Mouse (Mus musculus) MEL (cell line): ENCODE measurements around the gene Sort1.

Experiments
- CTCF ChIP-seq, 3 experiments: IDR thresholded peaks in 2 of 3; conservative IDR thresholded peaks in 1 of 3; 2 replicates each; pipeline ENCODE4 v1.5.1; 2011 to 2012; ENCODE audit warnings: low read length in 3 of 3, low read depth in 2 of 3, mild to moderate bottlenecking in 2 of 3, improper control_type of control experiment in 1 of 3, inconsistent platforms in 1 of 3, mixed read lengths in 1 of 3, moderate library complexity in 1 of 3; ENCODE audit not compliant: control insufficient read depth in 1 of 3, insufficient read depth in 1 of 3, poor library complexity in 1 of 3, severe bottlenecking in 1 of 3
- EP300 ChIP-seq, 2 experiments: IDR thresholded peaks; 2 replicates each; pipeline ENCODE4 v1.6.1; 2011; ENCODE audit warnings: improper control_type of control experiment in 2 of 2, low read length in 2 of 2, low read depth in 1 of 2, mild to moderate bottlenecking in 1 of 2
- GATA1 ChIP-seq: IDR thresholded peaks from 2 replicates; pipeline ENCODE4 v1.6.1; 2011; ENCODE audit warnings: low read depth, low read length, improper control_type of control experiment
- MAFK ChIP-seq: IDR thresholded peaks from 2 replicates; pipeline ENCODE4 v1.6.1; 2011; ENCODE audit warnings: low read depth, mild to moderate bottlenecking, low read length, improper control_type of control experiment, borderline replicate concordance
- MAX ChIP-seq: IDR thresholded peaks from 2 replicates; pipeline ENCODE4 v1.6.1; 2011; ENCODE audit warnings: low read length, improper control_type of control experiment
- MAZ ChIP-seq: IDR thresholded peaks from 2 replicates; pipeline ENCODE4 v1.6.1; 2012; ENCODE audit warnings: low read depth, mild to moderate bottlenecking, inconsistent platforms, low read length, improper control_type of control experiment
- MYC ChIP-seq: IDR thresholded peaks from 2 replicates; pipeline ENCODE4 v1.6.1; 2011; ENCODE audit warnings: low read depth, mild to moderate bottlenecking, low read length, improper control_type of control experiment, moderate library complexity
- NRF1 ChIP-seq: IDR thresholded peaks from 2 replicates; pipeline ENCODE4 v1.6.1; 2014; ENCODE audit warnings: low read depth, mild to moderate bottlenecking, inconsistent platforms, low read length, improper control_type of control experiment, moderate library complexity; ENCODE audit not compliant: poor library complexity, insufficient read depth, severe bottlenecking
- POLR2A ChIP-seq, 2 experiments: IDR thresholded peaks; 2 replicates each; pipeline ENCODE4 v1.6.1; 2011 to 2012; ENCODE audit warnings: low read length in 2 of 2, mild to moderate bottlenecking in 2 of 2, control low read depth in 1 of 2, improper control_type of control experiment in 1 of 2, low read depth in 1 of 2, moderate library complexity in 1 of 2; ENCODE audit not compliant: control insufficient read depth in 1 of 2, insufficient read depth in 1 of 2, poor library complexity in 1 of 2
- SMC3 ChIP-seq: IDR thresholded peaks from 2 replicates; pipeline ENCODE4 v1.6.1; 2011; ENCODE audit warnings: low read depth, low read length, improper control_type of control experiment
- TAL1 ChIP-seq: IDR thresholded peaks from 2 replicates; pipeline ENCODE4 v1.6.1; 2012; ENCODE audit warnings: mild to moderate bottlenecking, inconsistent platforms, low read length, moderate library complexity, mixed read lengths
- TBP ChIP-seq: IDR thresholded peaks from 2 replicates; pipeline ENCODE4 v1.8.0; 2011; ENCODE audit warnings: low read depth, low read length, improper control_type of control experiment
- USF2 ChIP-seq, 2 experiments: IDR thresholded peaks; 2 replicates each; pipeline ENCODE4 v1.6.1; 2011 to 2012; ENCODE audit warnings: improper control_type of control experiment in 2 of 2, low read length in 2 of 2, borderline replicate concordance in 1 of 2, inconsistent platforms in 1 of 2, low read depth in 1 of 2, mild to moderate bottlenecking in 1 of 2; ENCODE audit not compliant: insufficient read depth in 1 of 2
- ZNF384 ChIP-seq: IDR thresholded peaks from 2 replicates; pipeline ENCODE4 v1.6.1; 2012; ENCODE audit warnings: low read depth, mild to moderate bottlenecking, inconsistent platforms, low read length, improper control_type of control experiment

- TF ChIP-seq EP300 (IDR thresholded peaks at IDR 0.05; ENCODE audit: low read depth in 1 of 2, low read length in 2 of 2) (no peak), POLR2A (IDR thresholded peaks at IDR 0.05; ENCODE audit: control insufficient read depth in 1 of 2, insufficient read depth in 1 of 2, low read depth in 1 of 2, low read length in 2 of 2, poor library complexity in 1 of 2) (no peak), CTCF (IDR thresholded peaks at IDR 0.05 in 2 of 3, conservative IDR thresholded peaks at IDR 0.05 in 1 of 3; ENCODE audit: control insufficient read depth in 1 of 3, insufficient read depth in 1 of 3, low read depth in 2 of 3, low read length in 3 of 3, poor library complexity in 1 of 3, severe bottlenecking in 1 of 3) (peak; percentile 31 to 90 (median 80); a peak in 5 of 6 replicates), MAX (no peak), ZNF384 (no peak), SMC3 (peak; percentile 73), TAL1 (no peak), NRF1 (no peak), TBP (no peak), MAFK (no peak), GATA1 (no peak), MYC (no peak), USF2 (IDR thresholded peaks at IDR 0.05; ENCODE audit: borderline replicate concordance in 1 of 2, insufficient read depth in 1 of 2, low read depth in 1 of 2, low read length in 2 of 2) (no peak), MAZ (no peak)
Measured at GRCm38 (mm10) chr3:108380695-108381094, 96.8 kb downstream of the Sort1 start.
